Mouse (Mus musculus): ENCODE results near the gene Gmcl1.

Gene Gmcl1

DNA sequence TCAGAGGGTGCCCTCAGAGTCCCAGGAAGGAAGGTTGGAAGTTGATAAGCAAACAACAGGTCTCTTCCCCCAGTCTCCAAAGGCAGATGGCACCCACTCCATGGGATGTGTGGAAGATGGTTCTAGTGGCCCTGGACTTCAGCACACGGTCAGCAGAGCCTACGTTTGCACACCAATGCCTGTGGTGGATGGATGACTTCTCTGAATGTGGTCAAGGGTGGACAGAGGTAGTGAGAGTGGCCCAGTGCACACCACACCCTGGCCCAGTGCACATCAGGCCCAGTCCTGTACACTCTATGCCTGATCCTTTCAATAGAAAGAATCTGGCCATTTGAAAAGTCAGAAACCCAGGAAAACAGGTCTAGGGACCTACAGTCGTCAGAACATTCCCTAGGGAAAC, 74.7 kb downstream of the Gmcl1 start:
- no peak for DNase-seq

DNA sequence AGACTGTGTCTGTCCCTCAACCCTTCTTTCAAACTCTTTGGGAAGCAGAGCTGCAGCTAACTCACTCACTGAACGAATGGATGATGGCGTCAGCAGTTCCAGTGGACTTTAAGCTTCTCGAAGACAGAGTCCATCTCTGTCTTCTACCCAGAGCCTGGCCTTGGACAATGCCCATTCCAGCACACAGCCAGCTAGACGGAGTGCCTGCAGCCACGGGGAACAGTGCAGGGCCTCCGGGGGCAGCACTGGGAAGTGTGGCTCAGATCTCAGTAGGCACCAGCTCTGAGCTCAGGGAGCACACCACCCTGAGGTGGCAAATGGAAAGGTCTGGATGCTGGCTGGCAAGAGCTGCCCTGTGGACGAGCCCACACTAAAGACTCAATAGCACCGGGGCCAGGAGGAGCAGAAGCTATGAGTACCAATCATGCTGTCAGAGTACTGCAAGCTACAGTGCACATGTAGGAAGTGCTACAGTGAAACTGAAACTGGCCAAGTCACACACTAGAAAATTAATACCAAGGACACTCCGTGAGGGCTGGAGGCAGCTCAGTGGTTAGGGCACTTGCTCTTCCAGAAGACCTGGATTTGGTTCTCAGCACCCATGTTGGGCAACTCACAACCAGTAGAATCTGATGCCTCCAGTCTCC, 78.8 kb downstream of the Gmcl1 start:
- DNase-seq = no peak

DNA sequence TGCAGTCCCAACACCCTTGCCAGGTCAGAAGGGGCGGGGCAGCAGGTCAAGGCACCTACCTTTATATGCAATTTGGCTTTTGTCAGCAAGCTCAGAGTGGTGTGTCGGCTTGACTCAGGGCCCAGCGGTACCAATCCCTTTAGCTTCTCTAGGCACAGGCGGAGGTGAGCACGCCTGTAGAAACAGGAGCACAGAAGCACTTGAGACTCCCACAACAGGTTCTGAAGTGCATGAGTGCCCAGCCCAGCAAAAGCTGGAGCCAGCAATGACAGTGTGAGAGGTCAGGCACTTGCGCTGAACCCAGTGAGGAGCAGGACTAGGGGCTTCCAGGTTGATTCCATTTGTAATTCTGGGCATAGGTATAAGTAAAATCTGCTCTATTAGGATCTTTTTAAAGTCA, 80.2 kb downstream of the Gmcl1 start:
- DNase-seq = no peak

DNA sequence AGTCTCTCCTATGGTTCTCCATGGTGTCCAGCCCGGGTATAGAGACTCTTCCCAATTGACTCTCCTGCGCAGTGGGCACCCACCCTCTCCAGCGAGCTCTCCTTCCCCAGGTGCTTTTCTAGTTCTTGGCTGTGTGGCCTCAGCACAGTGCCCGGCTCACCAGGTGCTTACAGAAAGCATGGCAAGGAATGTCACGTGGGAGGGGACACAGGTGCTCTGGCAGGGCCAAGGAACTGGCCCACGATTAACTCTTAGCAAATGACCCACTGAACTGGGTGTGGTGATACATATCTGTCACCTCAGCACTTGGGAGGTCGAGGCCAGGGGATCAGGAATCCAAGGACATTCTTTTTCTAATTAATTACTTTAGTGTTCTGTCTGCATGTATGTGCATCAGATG, 87.0 kb downstream of the Gmcl1 start:
- DNase-seq = no peak

DNA sequence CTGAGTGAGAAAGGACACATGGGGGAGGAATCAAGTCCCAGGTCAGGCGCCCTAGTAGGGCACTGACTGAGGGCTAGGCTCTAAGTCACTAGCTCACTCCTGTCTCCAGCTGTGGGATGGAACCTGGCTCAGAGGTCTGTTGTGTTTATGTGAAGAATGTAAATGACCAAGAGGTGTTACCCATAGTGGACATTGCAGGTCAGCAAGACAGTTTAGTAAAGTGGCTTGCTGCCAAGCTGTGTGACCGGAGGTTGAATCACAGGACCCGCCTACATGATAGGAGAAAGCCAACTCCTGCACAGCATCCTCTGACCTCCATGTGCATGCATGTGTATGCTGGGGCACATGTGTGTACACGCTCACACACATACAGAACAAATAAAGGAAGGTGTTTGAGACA, 87.6 kb downstream of the Gmcl1 start:
- DNase-seq = no peak

DNA sequence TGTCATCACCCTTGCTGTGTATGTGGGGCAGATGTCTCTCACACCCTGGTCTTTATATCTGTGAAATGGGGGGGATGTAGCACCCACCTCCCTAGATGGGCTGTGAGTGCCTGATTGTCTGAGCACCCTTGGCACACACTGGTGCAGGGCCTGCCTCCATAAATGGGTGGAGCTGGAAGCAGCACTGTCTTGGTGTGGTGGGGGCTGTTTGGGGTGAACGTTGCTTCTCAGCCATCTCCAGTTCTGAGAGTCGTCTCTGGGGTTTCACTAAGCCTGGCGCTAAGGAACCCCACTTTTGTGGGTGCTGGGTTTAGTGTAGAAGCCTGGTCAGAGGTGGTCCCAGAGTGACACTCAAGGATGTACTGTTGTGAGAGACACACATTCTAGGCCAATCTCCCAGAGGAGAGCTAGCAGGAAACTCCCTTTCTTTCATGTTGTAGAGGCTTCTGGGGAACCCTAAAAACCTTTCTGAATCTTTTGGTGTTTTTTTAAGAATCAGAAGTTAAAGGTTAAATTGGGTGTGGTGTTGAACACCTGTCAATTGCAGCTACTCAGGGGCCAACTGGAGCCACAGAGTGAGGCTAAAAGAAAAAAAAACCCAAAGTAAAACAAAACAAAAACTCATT, 88.3 kb downstream of the Gmcl1 start:
- DNase-seq = peak; percentile 22

Data from thymus, postnatal 14 days (tissue).